13 mouse cellular contexts compared by ENCODE assay signal in the genomic region with DNA sequence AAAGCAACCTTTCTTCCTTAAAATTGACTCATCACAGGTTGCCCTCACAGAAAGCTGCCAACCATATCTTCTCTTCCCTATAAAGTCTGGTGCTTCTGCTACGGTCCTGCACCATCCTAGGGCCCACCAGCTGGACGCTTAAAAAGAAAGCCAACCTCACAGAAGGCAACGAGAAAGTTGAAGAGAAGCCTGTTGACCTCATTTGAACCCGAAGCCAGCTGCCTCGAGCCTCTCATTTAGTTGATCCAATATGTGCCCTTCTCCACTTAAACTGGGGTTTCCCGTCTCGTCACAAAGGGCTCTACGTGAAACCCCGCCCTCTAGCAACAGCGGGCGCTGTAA. TPM values are rescaled to one million over a fixed set of nuclear protein-coding genes. Genes with fewer than 3 reads are reported as not detected.
DNase-seq lines count a peak whose midpoint lies in the region; ATAC-seq and TF ChIP-seq lines count a peak whose summit lies in the region.
"Had no signal": no experiment of that assay in that cellular context is flagged by ENCODE, and none has a peak within 500 bp of the region (broad histone marks: within the 10 kb centered on the region; RNA-seq: fewer than 3 reads in every experiment).

No protein-coding gene starts in this region.

- peak; percentile 42 for ATAC-seq in cerebellum, adult (ENCODE audit: insufficient number of reproducible peaks, low FRiP score, low TSS enrichment)
- ATAC-seq in heart, embryonic 15.5 days (replicated peaks; ENCODE audit: insufficient number of reproducible peaks, insufficient read depth, low FRiP score, low read depth) = no peak
- no peak for ATAC-seq in lung, embryonic 16.5 days (ENCODE audit: low read depth)
- no peak for ATAC-seq in stomach, embryonic 14.5 days (ENCODE audit: insufficient number of reproducible peaks, insufficient read depth, low FRiP score, low read depth)
- no peak for ATAC-seq in intestine, postnatal 0 days
- ATAC-seq: midbrain, embryonic 15.5 days; Patski had no signal

- H3K4me3 ChIP-seq in heart, embryonic 15.5 days = no peak overlapping the region
- no peak overlapping the region for H3K4me3 ChIP-seq in lung, embryonic 16.5 days (ENCODE audit: low read length)
- H3K4me3 ChIP-seq in stomach, embryonic 14.5 days (ENCODE audit: low read depth, low read length) = no peak overlapping the region
- H3K4me3 ChIP-seq in intestine, postnatal 0 days (ENCODE audit: low read depth, low read length) = no peak overlapping the region
- H3K4me3 ChIP-seq: midbrain, embryonic 15.5 days; neural tube, embryonic 13.5 days had no signal

- no peaks in the 10 kb centered on the region for H3K36me3 ChIP-seq in heart, embryonic 15.5 days
- no peaks in the 10 kb centered on the region for H3K36me3 ChIP-seq in lung, embryonic 16.5 days (ENCODE audit: control insufficient read depth, insufficient read depth, low read length)
- H3K36me3 ChIP-seq in stomach, embryonic 14.5 days (ENCODE audit: control insufficient read depth, insufficient read depth, low read length) = no peaks in the 10 kb centered on the region
- no peaks in the 10 kb centered on the region for H3K36me3 ChIP-seq in intestine, postnatal 0 days (ENCODE audit: control insufficient read depth, insufficient read depth)
- H3K36me3 ChIP-seq: midbrain, embryonic 15.5 days; neural tube, embryonic 13.5 days had no signal

- no peak for DNase-seq in cerebellum, adult 8-10 months
- DNase-seq in heart, adult 18-20 months = no peak
- DNase-seq in lung, postnatal 4 days = no peak
- DNase-seq: liver; thymus, postnatal 14 days had no signal

- H3K4me2 ChIP-seq in heart, embryonic 15.5 days = no peak overlapping the region
- peak overlapping the region; percentile 13 for H3K4me2 ChIP-seq in lung, embryonic 16.5 days (ENCODE audit: low read depth, low read length)
- H3K4me2 ChIP-seq in stomach, embryonic 14.5 days (replicated peaks; ENCODE audit: low read depth, low read length) = no peak overlapping the region
- H3K4me2 ChIP-seq in intestine, postnatal 0 days (replicated peaks; ENCODE audit: low read depth) = no peak overlapping the region
- H3K4me2 ChIP-seq: midbrain, embryonic 15.5 days; neural tube, embryonic 13.5 days had no signal

- H3K9ac ChIP-seq in heart, embryonic 15.5 days = no peak overlapping the region
- H3K9ac ChIP-seq in lung, embryonic 16.5 days (ENCODE audit: low read length) = peak overlapping the region; percentile 14; the same call in 1 of the 2 replicates
- H3K9ac ChIP-seq in stomach, embryonic 14.5 days (replicated peaks; ENCODE audit: low read depth, low read length) = no peak overlapping the region
- H3K9ac ChIP-seq in intestine, postnatal 0 days (ENCODE audit: low read depth, low read length) = no peak overlapping the region
- H3K9ac ChIP-seq: midbrain, embryonic 15.5 days; neural tube, embryonic 13.5 days had no signal

- H3K9me3 ChIP-seq in heart, embryonic 15.5 days (replicated peaks) = no peaks in the 10 kb centered on the region
- no peaks in the 10 kb centered on the region for H3K9me3 ChIP-seq in lung, embryonic 16.5 days (ENCODE audit: control insufficient read depth, low read length)
- H3K9me3 ChIP-seq in stomach, embryonic 14.5 days (ENCODE audit: control insufficient read depth, low read depth, low read length) = no peaks in the 10 kb centered on the region
- H3K9me3 ChIP-seq in intestine, postnatal 0 days (ENCODE audit: control insufficient read depth) = no peaks in the 10 kb centered on the region
- H3K9me3 ChIP-seq: midbrain, embryonic 15.5 days; neural tube, embryonic 13.5 days had no signal

- H3K27ac ChIP-seq in heart, embryonic 15.5 days = peak overlapping the region; percentile 31; the same call in 1 of the 2 replicates
- H3K27ac ChIP-seq in lung, embryonic 16.5 days (ENCODE audit: low read length) = peak overlapping the region; percentile 85
- H3K27ac ChIP-seq in stomach, embryonic 14.5 days (ENCODE audit: low read length) = peak overlapping the region; percentile 58; the same call in 1 of the 2 replicates
- no peak overlapping the region for H3K27ac ChIP-seq in intestine, postnatal 0 days (ENCODE audit: low read depth, low read length)
- H3K27ac ChIP-seq: midbrain, embryonic 15.5 days; neural tube, embryonic 13.5 days had no signal

- TF ChIP-seq CTCF in intestine, postnatal 0 days (IDR thresholded peaks at IDR 0.05; ENCODE audit: low read depth) = no peak

- no peaks in the 10 kb centered on the region for H3K27me3 ChIP-seq in heart, embryonic 15.5 days
- H3K27me3 ChIP-seq in lung, embryonic 16.5 days (ENCODE audit: control insufficient read depth, insufficient read depth, low read depth, low read length) = no peaks in the 10 kb centered on the region
- no peaks in the 10 kb centered on the region for H3K27me3 ChIP-seq in stomach, embryonic 14.5 days (ENCODE audit: control insufficient read depth, insufficient read depth, low read length)
- no peaks in the 10 kb centered on the region for H3K27me3 ChIP-seq in intestine, postnatal 0 days (replicated peaks; ENCODE audit: control insufficient read depth, insufficient read depth, low read length)
- H3K27me3 ChIP-seq: midbrain, embryonic 15.5 days; neural tube, embryonic 13.5 days; Patski had no signal

- peaks cover 34% of the 10 kb centered on the region for H3K4me1 ChIP-seq in heart, embryonic 15.5 days (replicated peaks)
- peaks cover 63% of the 10 kb centered on the region for H3K4me1 ChIP-seq in lung, embryonic 16.5 days (replicated peaks; ENCODE audit: control insufficient read depth, insufficient read depth, low read length)
- H3K4me1 ChIP-seq in stomach, embryonic 14.5 days (ENCODE audit: control insufficient read depth, insufficient read depth, low read length) = peaks cover 45% of the 10 kb centered on the region
- H3K4me1 ChIP-seq in intestine, postnatal 0 days (replicated peaks; ENCODE audit: control insufficient read depth, insufficient read depth, low read length) = peaks cover 8% of the 10 kb centered on the region; the same call in 1 of the 2 replicates
- H3K4me1 ChIP-seq: midbrain, embryonic 15.5 days had no signal

- WGBS in heart, embryonic 15.5 days = 87% methylated on average over 11 of the region's 11 CpGs
- WGBS in lung, embryonic 16.5 days = 56% methylated on average over 11 of the region's 11 CpGs
- 76% methylated on average over 11 of the region's 11 CpGs for WGBS in stomach, embryonic 14.5 days
- 79% methylated on average over 11 of the region's 11 CpGs for WGBS in intestine, postnatal 0 days

RNA-seq across cellular contexts. Expression of a gene that starts 35.9 kb away (rescaled TPM):
- 128 and 135 TPM in 2 replicates for polyA plus RNA-seq in heart, embryonic 15.5 days (2015; fragmentation: Nextera tagmentation; extraction: Ambion mirVana)
- 10 to 100 TPM; 65.2 to 73.3 TPM for total RNA-seq in heart, adult 18-20 months (2021)
- 148 and 169 TPM in 2 replicates for polyA plus RNA-seq in lung, embryonic 16.5 days (2015; fragmentation: Nextera tagmentation; extraction: Ambion mirVana)
- 157 TPM in 2 replicates for polyA plus RNA-seq in stomach, embryonic 14.5 days (2014; fragmentation: Nextera tagmentation; extraction: Ambion mirVana)
- 333 and 357 TPM in 2 replicates for polyA plus RNA-seq in intestine, postnatal 0 days (2015; fragmentation: Nextera tagmentation; extraction: Ambion mirVana)
